Mouse (Mus musculus): ENCODE measurements at regions not wholly inside any gene's neighbourhood (a gene's known extent, or its start where the extent isn't known, plus 50 kb on each side); places are given as distances from the start of the nearest gene placed in this dataset.

- intact Hi-C loops (cut with DNase I), result no loop called here
- TF ChIP-seq CTCF (IDR thresholded peaks at IDR 0.05), result no peak
- H3K27ac ChIP-seq, result no peak overlapping the region
Observed at GRCm38 (mm10) chr1:149671091-149671490, 290.0 kb downstream of the Pla2g4a start.

More at GRCm38 (mm10) chr1:149671091-149671490, 290.0 kb downstream of the Pla2g4a start:
- no peak for DNase-seq
- no peak overlapping the region for H3K4me3 ChIP-seq
